Mouse (Mus musculus): ENCODE results near the gene Chchd4.
A peak's percentile ranks its signal among the peaks of the same experiment; 100 is the strongest.

Chchd4 gene

GRCm38 (mm10) chr6:91472868-91473804 is at the start of gene Chchd4, which contains the start of gene Tmem43:
Gene Chchd4, minus strand, starts transcription at chr6:91473546.
Gene Tmem43, plus strand, starts transcription at chr6:91473703.
- peak; percentile 97 for DNase-seq (ENCODE audit: low spot score)

GRCm38 (mm10) chr6:91522816-91523215 is 49.5 kb upstream of the Chchd4 start:
- no peak for DNase-seq (ENCODE audit: low spot score)

GRCm38 (mm10) chr6:91518454-91519020 is 45.2 kb upstream of the Chchd4 start:
- no peak for DNase-seq (ENCODE audit: low spot score)

- peak; percentile 98 for DNase-seq (ENCODE audit: low spot score)
These were observed 42.5 kb upstream of the Chchd4 start, which contains the start of the genes Xpc and Lsm3 for GRCm38 (mm10) chr6:91515545-91516449. Gene Xpc, minus strand, starts transcription at chr6:91515888. Gene Lsm3, plus strand, starts transcription at chr6:91515928.

- no peak for DNase-seq (ENCODE audit: low spot score)
These were observed 41.5 kb upstream of the Chchd4 start for GRCm38 (mm10) chr6:91514737-91515362.

GRCm38 (mm10) chr6:91514135-91514534 is 40.8 kb upstream of the Chchd4 start:
- no peak for DNase-seq (ENCODE audit: low spot score)

GRCm38 (mm10) chr6:91510211-91510610 is 36.9 kb upstream of the Chchd4 start:
- no peak for DNase-seq (ENCODE audit: low spot score)

- peak; percentile 32 for DNase-seq (ENCODE audit: low spot score)
These were observed 36.0 kb upstream of the Chchd4 start for GRCm38 (mm10) chr6:91509326-91509725.

- DNase-seq (ENCODE audit: low spot score) = no peak
These were observed 34.7 kb upstream of the Chchd4 start for GRCm38 (mm10) chr6:91508041-91508440.

GRCm38 (mm10) chr6:91506036-91506435 is 32.7 kb upstream of the Chchd4 start:
- DNase-seq (ENCODE audit: low spot score) = no peak

GRCm38 (mm10) chr6:91503302-91503701 is 30.0 kb upstream of the Chchd4 start:
- no peak for DNase-seq (ENCODE audit: low spot score)

GRCm38 (mm10) chr6:91494526-91494925 is 21.2 kb upstream of the Chchd4 start:
- DNase-seq (ENCODE audit: low spot score) = no peak

GRCm38 (mm10) chr6:91493053-91493452 is 19.7 kb upstream of the Chchd4 start:
- DNase-seq (ENCODE audit: low spot score) = no peak

- no peak for DNase-seq (ENCODE audit: low spot score)
These were observed 17.7 kb upstream of the Chchd4 start for GRCm38 (mm10) chr6:91491004-91491403.

- no peak for DNase-seq (ENCODE audit: low spot score)
These were observed 16.5 kb upstream of the Chchd4 start for GRCm38 (mm10) chr6:91489872-91490271.

GRCm38 (mm10) chr6:91488496-91489212 is 15.3 kb upstream of the Chchd4 start:
- DNase-seq (ENCODE audit: low spot score) = no peak

GRCm38 (mm10) chr6:91486736-91487453 is 13.5 kb upstream of the Chchd4 start:
- DNase-seq (ENCODE audit: low spot score) = no peak

GRCm38 (mm10) chr6:91483371-91483770 is 10.0 kb upstream of the Chchd4 start:
- DNase-seq (ENCODE audit: low spot score) = no peak

- DNase-seq (ENCODE audit: low spot score) = no peak
These were observed 3.2 kb upstream of the Chchd4 start for GRCm38 (mm10) chr6:91476541-91476940.

All from spleen, adult 12 weeks (tissue).